Mouse (Mus musculus) ES-E14 (cell line): ENCODE results near the gene Dock10.

Source experiments
- CHD2 ChIP-seq: IDR thresholded peaks from 2 replicates; pipeline ENCODE4 v1.6.1; 2014; ENCODE audit warnings: mild to moderate bottlenecking, low read depth, low read length, inconsistent platforms
- HCFC1 ChIP-seq: IDR thresholded peaks from 2 replicates; pipeline ENCODE4 v1.6.1; 2012; ENCODE audit warnings: low read length, inconsistent platforms, borderline replicate concordance; ENCODE audit not compliant: insufficient read depth
- MAFK ChIP-seq: IDR thresholded peaks from 2 replicates; pipeline ENCODE4 v1.6.1; 2014; ENCODE audit warnings: mild to moderate bottlenecking, low read depth, low read length, inconsistent platforms; ENCODE audit not compliant: insufficient read depth
- ZC3H11A ChIP-seq: IDR thresholded peaks from 2 replicates; pipeline ENCODE4 v1.6.1; 2012; ENCODE audit warnings: low read depth, mild to moderate bottlenecking, inconsistent platforms, low read length, borderline replicate concordance
- ZNF384 ChIP-seq: IDR thresholded peaks from 2 replicates; pipeline ENCODE4 v1.6.1; 2012; ENCODE audit warnings: low read depth, low read length, inconsistent platforms

DNA sequence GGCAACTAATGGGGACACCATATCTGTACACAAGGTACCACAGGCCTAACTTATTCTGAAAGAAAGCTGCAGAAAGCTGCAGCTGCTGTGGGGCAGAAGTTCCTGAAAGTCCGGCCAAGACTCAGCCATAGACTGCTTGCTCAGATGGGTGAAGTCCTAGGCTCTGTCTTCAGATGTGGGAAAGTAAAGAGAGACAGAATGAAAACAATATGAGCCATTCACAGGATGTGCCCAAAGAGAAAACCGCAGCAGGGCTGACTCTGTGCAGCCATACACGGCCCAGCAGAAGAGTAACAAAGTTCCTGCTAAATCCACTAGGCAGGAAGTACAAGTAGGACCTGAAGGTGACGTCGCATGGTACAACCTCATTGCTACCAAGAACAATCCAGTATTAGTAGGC lies 27.7 kb downstream of the Dock10 start:
- no peak for TF ChIP-seq ZNF384
- TF ChIP-seq CHD2 = no peak
- no peak for TF ChIP-seq ZC3H11A
- TF ChIP-seq MAFK = no peak
- TF ChIP-seq HCFC1 = no peak
